Mouse (Mus musculus) small intestine, adult 2 months (tissue): Measurements from ENCODE around the gene Depdc7. TPM values are rescaled to one million over a fixed set of nuclear protein-coding genes. Genes with fewer than 3 reads are reported as not detected.

Experiments
- H3K27ac ChIP-seq: fragments of 200-500 bp; 2 replicates; pipeline ENCODE4 v1.5.1; 2012; ENCODE audit warnings: low read depth, low read length, control low read depth, inconsistent platforms; ENCODE audit not compliant: insufficient read depth
- H3K27me3 ChIP-seq: fragments of 200-500 bp; 2 replicates; pipeline ENCODE4 v1.6.1; 2012; ENCODE audit warnings: mild to moderate bottlenecking, moderate library complexity, low read length, inconsistent platforms; ENCODE audit not compliant: control insufficient read depth, insufficient read depth
- H3K36me3 ChIP-seq: fragments of 200-500 bp; 2 replicates; pipeline ENCODE4 v1.6.1; 2012; ENCODE audit warnings: mild to moderate bottlenecking, low read length, control low read depth, inconsistent platforms; ENCODE audit not compliant: control insufficient read depth, insufficient read depth
- H3K4me1 ChIP-seq: fragments of 200-500 bp; 2 replicates; pipeline ENCODE4 v1.6.1; 2012; ENCODE audit warnings: low read length, inconsistent platforms, mixed read lengths; ENCODE audit not compliant: control insufficient read depth, insufficient read depth, insufficient read length
- H3K4me3 ChIP-seq: fragments of 200-500 bp; 2 replicates; pipeline ENCODE4 v1.5.1; 2012; ENCODE audit warnings: low read depth, mild to moderate bottlenecking, control low read depth, inconsistent platforms, low read length, moderate library complexity
- CTCF ChIP-seq: fragments of 200-500 bp; IDR thresholded peaks from 2 replicates; pipeline ENCODE4 v1.5.1; 2012; ENCODE audit warnings: low read depth, mild to moderate bottlenecking, control low read depth, inconsistent platforms, low read length, moderate library complexity, mixed read lengths; ENCODE audit not compliant: insufficient replicate concordance, insufficient read length; ENCODE audit errors: extremely low read depth
- POLR2A ChIP-seq: fragments of 200-500 bp; IDR thresholded peaks from 2 replicates; pipeline ENCODE4 v1.6.1; 2012; ENCODE audit warnings: low read depth, mild to moderate bottlenecking, control low read depth, inconsistent platforms, low read length, moderate library complexity
- WGBS: fragments of 180-500 bp; shearing (Covaris S2); methylation state at CpG from one replicate; pipeline ENCODE4 v1.1.7; 2018; 5-methylcytosine and 5-hydroxymethylcytosine counted together
- polyA plus RNA-seq: library from polyadenylated mRNA; depleted of rRNA; stranded (reverse); fragments of >200 nt; gene quantifications from 2 replicates; pipeline ENCODE4 v1.2.3, GENCODE M21; 2012

Depdc7 gene
- polyA plus RNA-seq, 1 experiment = 15.7 TPM

- no peak for TF ChIP-seq CTCF
- TF ChIP-seq POLR2A = no peak
- Histone ChIP-seq H3K27me3 (no peaks in the 10 kb centered on the region), H3K27ac (no peak overlapping the region), H3K36me3 (no peaks in the 10 kb centered on the region), H3K4me1 (no peaks in the 10 kb centered on the region), H3K4me3 (no peak overlapping the region)
- WGBS = 49% methylated on average over 3 of the region's 3 CpGs
Measured at GRCm38 (mm10) chr2:104704355-104704754, 38.3 kb downstream of the Depdc7 start.

GRCm38 (mm10) chr2:104703158-104703557 lies 39.5 kb downstream of the Depdc7 start:
- no peaks in the 10 kb centered on the region for H3K4me1 ChIP-seq
- no peaks in the 10 kb centered on the region for H3K27me3 ChIP-seq
- no peaks in the 10 kb centered on the region for H3K36me3 ChIP-seq
- H3K4me3 ChIP-seq = no peak overlapping the region
- no peak overlapping the region for H3K27ac ChIP-seq
- no peak for TF ChIP-seq POLR2A
- no peak for TF ChIP-seq CTCF
- 80% methylated on average over 3 of the region's 3 CpGs for WGBS

- Histone ChIP-seq H3K36me3 (no peaks in the 10 kb centered on the region), H3K4me1 (no peaks in the 10 kb centered on the region), H3K27ac (no peak overlapping the region), H3K4me3 (no peak overlapping the region), H3K27me3 (no peaks in the 10 kb centered on the region)
- WGBS = 84% methylated on average over 11 of the region's 11 CpGs
- no peak for TF ChIP-seq CTCF
- TF ChIP-seq POLR2A = no peak
Measured at GRCm38 (mm10) chr2:104699659-104700058, 43.0 kb downstream of the Depdc7 start.

GRCm38 (mm10) chr2:104692551-104692950 lies 50.1 kb downstream of the Depdc7 start:
- Histone ChIP-seq H3K36me3 (no peaks in the 10 kb centered on the region), H3K27ac (no peak overlapping the region), H3K4me3 (no peak overlapping the region), H3K4me1 (no peaks in the 10 kb centered on the region), H3K27me3 (no peaks in the 10 kb centered on the region)
- 49% methylated on average over 2 of the region's 2 CpGs for WGBS
- no peak for TF ChIP-seq POLR2A
- TF ChIP-seq CTCF = no peak

- WGBS = 67% methylated on average over 4 of the region's 4 CpGs
- Histone ChIP-seq H3K4me1 (no peaks in the 10 kb centered on the region), H3K27ac (no peak overlapping the region), H3K4me3 (no peak overlapping the region), H3K27me3 (no peaks in the 10 kb centered on the region), H3K36me3 (no peaks in the 10 kb centered on the region)
- TF ChIP-seq POLR2A (no peak), CTCF (no peak)
Measured at GRCm38 (mm10) chr2:104690720-104691119, 52.0 kb downstream of the Depdc7 start.

GRCm38 (mm10) chr2:104688724-104689123 lies 54.0 kb downstream of the Depdc7 start:
- H3K27ac ChIP-seq = no peak overlapping the region
- H3K4me3 ChIP-seq = no peak overlapping the region
- H3K27me3 ChIP-seq = no peaks in the 10 kb centered on the region
- H3K4me1 ChIP-seq = no peaks in the 10 kb centered on the region
- 70% methylated on average over 8 of the region's 8 CpGs for WGBS
- no peaks in the 10 kb centered on the region for H3K36me3 ChIP-seq
- no peak for TF ChIP-seq POLR2A

GRCm38 (mm10) chr2:104688321-104688720 lies 54.4 kb downstream of the Depdc7 start:
- TF ChIP-seq POLR2A (no peak), CTCF (no peak)
- Histone ChIP-seq H3K4me1 (no peaks in the 10 kb centered on the region), H3K27ac (no peak overlapping the region), H3K4me3 (no peak overlapping the region), H3K27me3 (no peaks in the 10 kb centered on the region), H3K36me3 (no peaks in the 10 kb centered on the region)
- whole genome bisulfite sequencing = 70% methylated on average over 3 of the region's 3 CpGs

- H3K27me3 ChIP-seq = no peaks in the 10 kb centered on the region
- H3K4me3 ChIP-seq = no peak overlapping the region
- H3K27ac ChIP-seq = no peak overlapping the region
- no peaks in the 10 kb centered on the region for H3K4me1 ChIP-seq
- TF ChIP-seq POLR2A = no peak
- no peak for TF ChIP-seq CTCF
- no peaks in the 10 kb centered on the region for H3K36me3 ChIP-seq
- 68% methylated on average over 3 of the region's 3 CpGs for WGBS
Measured at GRCm38 (mm10) chr2:104687261-104687660, 55.4 kb downstream of the Depdc7 start.
